Mouse (Mus musculus) forebrain, embryonic 12.5 days (tissue): Measurements from ENCODE around the gene Fam243. TPM values are rescaled to one million over a fixed set of nuclear protein-coding genes. Genes with fewer than 3 reads are reported as not detected.

ENCODE experiments used
- ATAC-seq: fragments of 200-750 bp; cut with Nextera tagmentation; 2 replicates; pipeline ENCODE4 v1.8.0; 2017; ENCODE audit warnings: moderate TSS enrichment; ENCODE audit not compliant: low FRiP score
- H3K27ac ChIP-seq: fragments of 300-500 bp; sonication (generic); 2 replicates; pipeline ENCODE4 v1.5.1; 2016; ENCODE audit warnings: mild to moderate bottlenecking
- H3K27me3 ChIP-seq: fragments of 300-500 bp; sonication (generic); 2 replicates; pipeline ENCODE4 v1.6.1; 2016; ENCODE audit warnings: mild to moderate bottlenecking
- H3K36me3 ChIP-seq: fragments of 300-500 bp; sonication (generic); replicated peaks from 2 replicates; pipeline ENCODE4 v1.6.1; 2016; ENCODE audit warnings: mild to moderate bottlenecking
- H3K4me1 ChIP-seq: fragments of 300-500 bp; sonication (generic); 2 replicates; pipeline ENCODE4 v1.6.1; 2016
- H3K4me2 ChIP-seq: fragments of 300-500 bp; sonication (generic); 2 replicates; pipeline ENCODE4 v1.6.1; 2016; ENCODE audit warnings: mild to moderate bottlenecking, moderate library complexity
- H3K4me3 ChIP-seq: fragments of 300-500 bp; sonication (generic); replicated peaks from 2 replicates; pipeline ENCODE4 v1.5.1; 2016; ENCODE audit warnings: mild to moderate bottlenecking
- H3K9ac ChIP-seq: fragments of 300-500 bp; sonication (generic); 2 replicates; pipeline ENCODE4 v1.6.1; 2016; ENCODE audit warnings: mild to moderate bottlenecking
- H3K9me3 ChIP-seq: fragments of 300-500 bp; sonication (generic); 2 replicates; pipeline ENCODE4 v1.6.1; 2016
- WGBS: fragments of 180-500 bp; shearing (Covaris S2); methylation state at CpG from one replicate; pipeline ENCODE4 v1.1.7; 2016; 5-methylcytosine and 5-hydroxymethylcytosine counted together
- polyA plus RNA-seq: library from polyadenylated mRNA; unstranded; fragments of >200 nt; fragmentation: Nextera tagmentation; extraction: Ambion mirVana; gene quantifications from 2 replicates; pipeline ENCODE4 v1.2.1, GENCODE M21; 2016

Fam243 gene
- polyA plus RNA-seq, 1 experiment from 2014 or later, result not detected

GRCm38 (mm10) chr16:92316049-92316738, 5.0 kb downstream of the Fam243 start:
- peaks cover 2% of the 10 kb centered on the region for H3K4me1 ChIP-seq
- no peak overlapping the region for H3K27ac ChIP-seq
- H3K36me3 ChIP-seq, result peaks cover 24% of the 10 kb centered on the region
- no peaks in the 10 kb centered on the region for H3K9me3 ChIP-seq
- H3K4me2 ChIP-seq, result no peak overlapping the region
- H3K27me3 ChIP-seq, result no peaks in the 10 kb centered on the region
- ATAC-seq, result no peak
- H3K4me3 ChIP-seq, result no peak overlapping the region
- no peak overlapping the region for H3K9ac ChIP-seq
- 76% methylated on average over 7 of the region's 7 CpGs for WGBS

DNA sequence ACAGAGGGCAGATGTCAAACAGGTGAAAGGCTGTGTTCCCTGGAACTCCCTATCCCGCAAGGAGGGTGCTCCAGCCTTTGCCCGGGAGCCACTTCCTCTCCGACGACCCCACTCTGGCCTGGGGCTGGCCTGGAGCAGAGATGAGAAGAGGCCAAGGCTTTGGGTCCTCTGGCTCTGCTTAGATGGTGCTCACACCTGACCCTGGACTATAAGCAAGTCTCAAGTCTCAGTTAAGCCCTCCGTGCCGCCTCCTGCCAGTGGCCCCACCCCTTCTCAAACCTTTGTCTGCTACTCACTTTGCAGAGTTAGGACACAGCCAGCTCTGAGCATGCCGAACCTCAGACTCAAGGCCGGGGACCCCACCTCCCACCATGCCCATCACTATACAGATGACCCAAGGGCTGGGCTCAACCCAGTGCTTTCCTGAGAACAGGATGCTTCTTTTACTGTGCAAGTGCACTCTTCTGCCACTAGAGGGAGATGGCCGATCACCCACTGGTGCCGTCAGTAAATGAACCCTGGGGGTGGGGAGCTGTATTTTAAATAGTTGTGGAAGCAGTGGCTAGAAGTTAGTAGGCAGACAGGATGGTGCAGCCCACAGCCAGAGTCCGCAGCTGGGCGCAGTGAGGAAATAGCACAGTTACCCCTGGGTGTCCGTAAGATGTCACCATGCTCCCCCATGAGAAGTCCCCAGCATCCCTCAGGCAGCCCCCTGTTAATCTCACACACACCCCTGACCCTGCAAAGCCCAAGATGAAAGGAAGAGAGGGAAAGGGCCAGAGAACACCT, 7.1 kb downstream of the Fam243 start:
- Histone ChIP-seq H3K27ac (no peak overlapping the region), H3K27me3 (no peaks in the 10 kb centered on the region), H3K9me3 (no peaks in the 10 kb centered on the region), H3K36me3 (peaks cover 31% of the 10 kb centered on the region), H3K4me3 (no peak overlapping the region), H3K9ac (no peak overlapping the region), H3K4me2 (no peak overlapping the region), H3K4me1 (peaks cover 8% of the 10 kb centered on the region)
- peak; percentile 71 for ATAC-seq
- 47% methylated on average over 13 of the region's 13 CpGs for WGBS

DNA sequence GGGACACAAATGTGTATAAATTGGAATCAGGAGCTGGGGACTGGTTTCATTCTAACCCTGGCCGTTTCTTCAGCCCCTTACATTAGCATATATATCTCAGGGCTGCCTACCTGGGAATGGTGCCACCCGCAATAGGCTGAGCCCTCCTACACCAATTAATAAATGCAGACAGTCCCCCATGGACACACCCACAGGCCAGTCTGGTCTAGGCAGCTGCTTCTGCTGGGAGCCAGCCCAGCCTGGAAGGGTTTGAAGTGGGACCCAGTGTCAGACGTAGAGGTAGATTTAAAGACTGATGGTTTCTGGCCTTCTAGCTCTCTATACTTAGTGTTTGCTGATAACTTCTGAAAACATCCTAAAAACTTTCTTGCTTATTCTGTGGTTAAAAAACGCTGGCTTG, 12.1 kb downstream of the Fam243 start:
- no peaks in the 10 kb centered on the region for H3K9me3 ChIP-seq
- peaks cover 57% of the 10 kb centered on the region for H3K36me3 ChIP-seq
- no peak overlapping the region for H3K9ac ChIP-seq
- H3K27ac ChIP-seq, result no peak overlapping the region; the same call in 1 of the 2 replicates
- H3K4me1 ChIP-seq, result peaks cover 9% of the 10 kb centered on the region; the same call in 1 of the 2 replicates
- no peak overlapping the region for H3K4me3 ChIP-seq
- 51% methylated on average over 4 of the region's 4 CpGs for WGBS
- H3K27me3 ChIP-seq, result no peaks in the 10 kb centered on the region
- H3K4me2 ChIP-seq, result no peak overlapping the region
- no peak for ATAC-seq

GRCm38 (mm10) chr16:92307947-92308346, 13.3 kb downstream of the Fam243 start:
- H3K9ac ChIP-seq, result no peak overlapping the region
- no peak for ATAC-seq
- H3K27ac ChIP-seq, result no peak overlapping the region
- no peak overlapping the region for H3K4me3 ChIP-seq
- H3K36me3 ChIP-seq, result peaks cover 51% of the 10 kb centered on the region
- 84% methylated on average over 3 of the region's 3 CpGs for WGBS
- no peaks in the 10 kb centered on the region for H3K27me3 ChIP-seq
- H3K4me2 ChIP-seq, result no peak overlapping the region
- H3K9me3 ChIP-seq, result no peaks in the 10 kb centered on the region
- H3K4me1 ChIP-seq, result peaks cover 10% of the 10 kb centered on the region; the same call in 1 of the 2 replicates

DNA sequence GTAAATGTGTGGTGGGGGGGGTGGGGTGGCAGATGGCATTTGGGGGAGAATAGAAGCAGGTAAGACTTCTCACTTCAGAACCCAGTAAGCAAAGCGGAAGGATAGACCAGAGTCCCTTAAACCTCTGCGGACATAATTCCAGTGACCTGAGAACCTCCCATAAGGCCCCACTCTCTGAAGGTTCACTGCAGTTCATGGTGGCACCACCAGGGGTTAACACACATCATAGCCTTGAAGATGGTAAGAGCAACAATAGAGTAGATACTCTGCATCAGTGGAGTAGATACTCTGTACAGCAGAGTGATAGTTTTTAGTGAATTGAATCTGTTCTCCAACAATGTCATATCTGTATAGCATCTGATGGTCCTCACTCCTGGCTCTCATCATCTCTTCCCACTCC, 15.7 kb downstream of the Fam243 start:
- no peak overlapping the region for H3K4me3 ChIP-seq
- WGBS, result 94% methylated on average over 2 of the region's 2 CpGs
- H3K36me3 ChIP-seq, result peaks cover 27% of the 10 kb centered on the region
- H3K27ac ChIP-seq, result no peak overlapping the region
- no peaks in the 10 kb centered on the region for H3K27me3 ChIP-seq
- no peak overlapping the region for H3K9ac ChIP-seq
- peaks cover 27% of the 10 kb centered on the region for H3K4me1 ChIP-seq
- ATAC-seq, result no peak
- H3K9me3 ChIP-seq, result no peaks in the 10 kb centered on the region
- no peak overlapping the region for H3K4me2 ChIP-seq

DNA sequence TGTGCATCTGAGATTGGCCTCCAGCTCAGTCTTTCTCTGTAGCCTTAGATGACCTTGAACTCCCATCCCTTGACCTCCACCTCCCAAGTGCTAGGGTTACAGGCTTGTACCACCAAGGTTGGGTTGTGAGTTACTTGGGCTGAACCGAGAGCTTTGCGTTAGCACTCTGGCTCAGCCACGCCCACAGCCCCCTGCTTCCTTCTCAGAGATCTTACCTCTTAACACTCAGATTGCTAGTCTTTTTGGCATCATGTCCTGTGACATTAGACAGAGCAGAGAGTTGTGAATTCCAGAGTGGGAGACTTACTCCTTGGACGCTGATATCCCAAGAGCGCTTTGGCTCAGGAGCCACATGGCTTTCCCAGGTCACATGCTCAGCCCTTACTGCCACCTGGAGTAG, 18.7 kb downstream of the Fam243 start:
- H3K27me3 ChIP-seq, result no peaks in the 10 kb centered on the region
- H3K4me1 ChIP-seq, result peaks cover 22% of the 10 kb centered on the region
- H3K36me3 ChIP-seq, result peaks cover 21% of the 10 kb centered on the region
- no peak overlapping the region for H3K27ac ChIP-seq
- peak overlapping the region; percentile 78; the same call in 1 of the 2 replicates for H3K9ac ChIP-seq
- ATAC-seq, result no peak
- no peaks in the 10 kb centered on the region for H3K9me3 ChIP-seq
- 75% methylated on average over 5 of the region's 5 CpGs for WGBS
- H3K4me3 ChIP-seq, result peak overlapping the region; percentile 64; the same call in 1 of the 2 replicates
- H3K4me2 ChIP-seq, result peak overlapping the region; percentile 79

- H3K4me2 ChIP-seq, result peak overlapping the region; percentile 79
- no peaks in the 10 kb centered on the region for H3K9me3 ChIP-seq
- ATAC-seq, result no peak
- 31% methylated on average over 5 of the region's 5 CpGs for WGBS
- H3K27me3 ChIP-seq, result 0 out of 2 replicates have a peak, but pooled peaks cover under 1% of the 10 kb centered on the region
- no peak overlapping the region for H3K27ac ChIP-seq
- H3K4me1 ChIP-seq, result peaks cover 22% of the 10 kb centered on the region
- H3K36me3 ChIP-seq, result peaks cover 17% of the 10 kb centered on the region
- H3K9ac ChIP-seq, result peak overlapping the region; percentile 78
- H3K4me3 ChIP-seq, result peak overlapping the region; percentile 64
These were observed 19.3 kb downstream of the Fam243 start for GRCm38 (mm10) chr16:92301989-92302388.

DNA sequence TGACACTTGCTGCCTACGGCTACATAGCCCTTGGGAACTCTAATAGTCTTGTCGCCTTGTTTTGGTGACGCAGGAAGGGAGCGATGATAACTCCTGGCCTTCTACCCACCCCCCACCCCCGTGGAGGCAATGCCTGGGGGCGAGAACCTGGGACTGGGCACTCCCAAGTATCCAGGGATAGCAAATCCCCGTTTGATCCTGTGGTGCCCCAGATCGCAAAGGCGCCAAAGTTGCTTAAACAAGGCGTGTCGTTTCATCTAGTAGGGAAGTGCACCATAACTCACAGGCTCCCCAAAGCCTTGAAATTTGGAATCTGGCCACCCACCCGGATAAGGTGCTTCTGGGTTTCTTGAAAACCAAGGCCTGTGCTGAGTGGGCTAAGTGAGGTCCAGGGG, 19.8 kb downstream of the Fam243 start:
- ATAC-seq, result peak; percentile 68
- H3K27ac ChIP-seq, result no peak overlapping the region
- WGBS, result 0% methylated on average over 12 of the region's 12 CpGs

GRCm38 (mm10) chr16:92300649-92301411, 20.4 kb downstream of the Fam243 start, which contains the start of gene Smim11:
Gene Smim11 (plus strand): TSS chr16:92301286.
- Histone ChIP-seq H3K9ac (peak within 1 kb of the TSS; percentile 78), H3K9me3 (no peaks in the 10 kb centered on the region), H3K4me1 (peaks cover 22% of the 10 kb centered on the region), H3K36me3 (peaks cover 6% of the 10 kb centered on the region), H3K27me3 (peaks cover 7% of the 10 kb centered on the region; the same call in 1 of the 2 replicates), H3K4me3 (peak within 1 kb of the TSS; percentile 64), H3K27ac (peak within 1 kb of the TSS; percentile 76), H3K4me2 (peak within 1 kb of the TSS; percentile 79)
- 8% methylated on average over 32 of the region's 32 CpGs for WGBS
- peak; percentile 94 for ATAC-seq

More for the DNA sequence above, 19.8 kb downstream of the Fam243 start:
- peak overlapping the region; percentile 64 for H3K4me3 ChIP-seq
- peak overlapping the region; percentile 79 for H3K4me2 ChIP-seq
- no peaks in the 10 kb centered on the region for H3K9me3 ChIP-seq
- H3K4me1 ChIP-seq, result peaks cover 22% of the 10 kb centered on the region
- H3K9ac ChIP-seq, result peak overlapping the region; percentile 78
- H3K36me3 ChIP-seq, result peaks cover 12% of the 10 kb centered on the region
- peaks cover 6% of the 10 kb centered on the region; the same call in 1 of the 2 replicates for H3K27me3 ChIP-seq

DNA sequence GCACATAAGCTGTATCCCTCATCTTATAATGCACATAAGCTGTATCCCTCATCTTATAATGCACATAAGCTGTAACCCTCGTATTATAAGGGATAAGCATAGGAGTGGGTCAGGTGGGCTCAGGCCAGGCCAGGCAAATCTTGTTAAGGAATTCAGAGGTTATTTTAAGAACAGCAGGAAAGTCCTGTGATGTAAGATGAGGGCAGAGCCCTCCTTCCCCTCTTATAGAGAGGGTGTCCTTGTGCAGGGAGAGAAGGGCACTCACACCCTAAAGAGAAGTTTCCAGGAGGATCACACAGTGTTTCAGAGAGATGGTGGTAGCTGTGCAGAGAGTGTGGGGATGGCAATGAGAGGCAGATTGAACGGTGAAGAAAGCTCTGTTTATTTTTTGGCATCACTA, 25.9 kb downstream of the Fam243 start:
- H3K9ac ChIP-seq, result no peak overlapping the region
- H3K36me3 ChIP-seq, result no peaks in the 10 kb centered on the region
- no peak overlapping the region for H3K4me2 ChIP-seq
- peaks cover 24% of the 10 kb centered on the region for H3K27me3 ChIP-seq
- ATAC-seq, result no peak
- no peaks in the 10 kb centered on the region for H3K9me3 ChIP-seq
- no peak overlapping the region for H3K27ac ChIP-seq
- WGBS, result 79% methylated on average over 2 of the region's 2 CpGs
- no peak overlapping the region for H3K4me3 ChIP-seq
- H3K4me1 ChIP-seq, result peaks cover 15% of the 10 kb centered on the region

DNA sequence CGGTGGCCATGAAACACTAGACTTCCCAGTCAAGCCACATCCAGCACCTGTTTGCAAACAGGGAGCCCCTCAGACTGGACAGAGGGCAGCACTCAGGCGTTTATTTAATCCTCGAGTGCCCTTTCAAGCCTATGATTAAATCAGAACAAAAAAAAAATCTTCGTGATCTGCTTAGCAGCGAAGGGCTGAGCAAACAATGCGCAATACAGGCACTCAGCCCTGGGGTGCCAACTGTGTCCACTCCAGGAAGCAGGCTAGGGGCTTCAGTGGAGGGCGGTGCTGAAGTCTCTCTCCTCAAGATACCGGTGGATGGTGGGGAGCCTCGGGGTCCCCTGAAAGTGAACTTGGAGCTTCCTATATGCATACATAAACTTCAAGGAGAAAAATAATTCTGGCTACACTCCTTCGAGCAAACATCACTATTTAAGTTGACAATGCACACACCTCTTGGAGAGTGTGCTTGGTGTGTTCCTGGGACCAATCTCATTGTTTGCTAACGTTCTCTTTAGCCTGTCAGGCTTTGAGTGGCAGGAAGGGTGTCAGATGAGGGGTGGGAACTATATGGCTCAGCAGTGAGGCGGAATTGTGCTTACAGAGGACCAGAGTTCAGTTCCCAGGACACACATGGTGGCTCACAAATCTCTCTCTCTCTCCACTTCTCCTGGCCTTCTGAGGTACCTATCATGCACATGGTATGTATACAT, 26.8 kb downstream of the Fam243 start:
- H3K27ac ChIP-seq, result no peak overlapping the region
- no peaks in the 10 kb centered on the region for H3K36me3 ChIP-seq
- H3K9ac ChIP-seq, result peak overlapping the region; percentile 17; the same call in 1 of the 2 replicates
- no peak for ATAC-seq
- H3K4me1 ChIP-seq, result peaks cover 12% of the 10 kb centered on the region
- WGBS, result 32% methylated on average over 12 of the region's 12 CpGs
- H3K4me2 ChIP-seq, result no peak overlapping the region
- H3K27me3 ChIP-seq, result peaks cover 24% of the 10 kb centered on the region
- H3K9me3 ChIP-seq, result no peaks in the 10 kb centered on the region
- H3K4me3 ChIP-seq, result no peak overlapping the region
